Mouse (Mus musculus) C3H10T1/2 (cell line): ENCODE results near the gene Kng1. TPM values are rescaled to one million over a fixed set of nuclear protein-coding genes. Genes with fewer than 3 reads are reported as not detected.

Experiments used
- polyA plus RNA-seq, 2 experiments: library from polyadenylated mRNA; unstranded; fragments of >200 nt; fragmentation: generic; extraction: Trizol; gene quantifications; one replicate each; pipeline ENCODE4 v1.2.1; 2012; ENCODE audit warnings: missing spikeins in 2 of 2

Kng1 gene
- under 1 TPM in 1 of 2 experiments, not detected in 1; 0.02 TPM for polyA plus RNA-seq

GRCm38 (mm10) chr16:23057668-23058447 is at the start of gene Kng1:
TSS of gene Kng1 (plus strand) at chr16:23057865.

GRCm38 (mm10) chr16:23028966-23029600 is 28.6 kb upstream of the Kng1 start, which contains the start of gene Kng2:
TSS of gene Kng2 (minus strand) at chr16:23029482.

GRCm38 (mm10) chr16:23107231-23107942 is 49.7 kb downstream of the Kng1 start, which contains the start of gene Eif4a2:
TSS of gene Eif4a2 (plus strand) at chr16:23107444.

GRCm38 (mm10) chr16:23127673-23128375 is 70.2 kb downstream of the Kng1 start, which contains the start of gene Rfc4:
TSS of gene Rfc4 (minus strand) at chr16:23127737.

Other genes with a start within 250 kb of the Kng1 start
- 1 to 10 TPM in 1 of 2 experiments, under 1 TPM in 1; 0.07 to 1.1 TPM for gene Crygs, start 246.3 kb upstream of the Kng1 start, polyA plus RNA-seq
- 10 to 100 TPM in 1 of 2 experiments, 1 to 10 TPM in 1; 2.3 to 12.7 TPM for gene Tbccd1, start 200.2 kb upstream of the Kng1 start, polyA plus RNA-seq
- gene Dnajb11, start 200.0 kb upstream of the Kng1 start, polyA plus RNA-seq, result 10 to 100 TPM; 24.1 to 55.5 TPM
- gene Ahsg, start 166.6 kb upstream of the Kng1 start, polyA plus RNA-seq, result not detected
- 1 to 10 TPM; 5.5 to 8.3 TPM for gene Fetub, start 139.5 kb upstream of the Kng1 start, polyA plus RNA-seq
- not detected for gene Hrg, start 106.8 kb upstream of the Kng1 start, polyA plus RNA-seq
- gene Kng2, start 28.4 kb upstream of the Kng1 start, polyA plus RNA-seq, result under 1 TPM in 1 of 2 experiments, not detected in 1; 0.37 TPM
- 100 to 1,000 TPM in 1 of 2 experiments, 1 to 10 TPM in 1; 4.4 to 124 TPM for gene Eif4a2, start 49.6 kb downstream of the Kng1 start, polyA plus RNA-seq
- gene Rfc4, start 69.9 kb downstream of the Kng1 start, polyA plus RNA-seq, result 10 to 100 TPM; 11.0 to 21.8 TPM
- gene Adipoq, start 88.7 kb downstream of the Kng1 start, polyA plus RNA-seq, result under 1 TPM; 0.02 to 0.14 TPM
- gene St6gal1, start 166.9 kb downstream of the Kng1 start, polyA plus RNA-seq, result 1 to 10 TPM; 2.5 to 5.9 TPM